Mouse (Mus musculus): ENCODE measurements around the gene Lgr6.

DNA sequence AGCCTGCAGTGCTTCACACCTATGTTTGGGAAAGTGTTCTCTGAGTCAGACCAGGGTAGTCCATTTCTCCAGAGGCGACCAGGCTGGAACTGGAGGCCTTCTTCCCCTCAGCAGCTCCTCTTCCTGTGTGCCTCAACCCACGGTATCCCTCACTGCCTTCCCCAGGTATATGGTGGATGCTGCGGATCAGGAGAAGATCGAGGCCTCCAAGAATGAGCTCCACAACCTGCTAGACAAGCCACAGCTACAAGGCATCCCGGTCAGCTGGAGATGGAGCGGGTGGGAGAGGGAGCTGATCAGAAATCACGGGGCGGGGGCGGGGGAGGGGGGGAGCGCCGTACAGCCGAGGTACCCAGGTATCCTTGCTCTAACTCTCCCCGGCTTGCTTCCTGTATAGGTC lies 48.9 kb upstream of the Lgr6 start:
- TF ChIP-seq POLR2A (IDR thresholded peaks at IDR 0.05; ENCODE audit: low read depth, low read length), result no peak
- no peak for TF ChIP-seq CTCF (IDR thresholded peaks at IDR 0.05; ENCODE audit: extremely low read depth, insufficient read depth, insufficient read length, insufficient replicate concordance)
